Mouse (Mus musculus): ENCODE measurements at regions not wholly inside any gene's neighbourhood (a gene's known extent, or its start where the extent isn't known, plus 50 kb on each side); places are given as distances from the start of the nearest gene placed in this dataset.

DNA sequence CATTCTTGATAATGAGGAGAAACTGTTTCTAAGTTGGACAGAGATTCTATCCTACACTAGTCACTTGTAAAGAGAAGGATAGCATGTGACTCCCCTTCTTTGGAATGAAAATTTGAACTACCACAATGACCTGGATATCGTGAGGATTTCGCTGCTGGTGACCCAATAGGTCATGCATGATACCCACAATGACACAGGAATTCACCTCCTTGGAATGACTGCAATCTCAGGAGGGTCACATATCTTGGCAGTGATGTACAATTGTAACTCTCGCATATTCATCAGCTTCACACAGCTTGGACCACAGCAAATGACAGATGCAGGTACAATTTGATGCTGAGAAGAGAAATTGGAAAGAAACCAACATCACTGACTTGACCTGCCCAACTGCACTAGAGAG, 210.9 kb upstream of the Cd180 start:
- no peak for ATAC-seq (replicated peaks; ENCODE audit: poor library complexity)

DNA sequence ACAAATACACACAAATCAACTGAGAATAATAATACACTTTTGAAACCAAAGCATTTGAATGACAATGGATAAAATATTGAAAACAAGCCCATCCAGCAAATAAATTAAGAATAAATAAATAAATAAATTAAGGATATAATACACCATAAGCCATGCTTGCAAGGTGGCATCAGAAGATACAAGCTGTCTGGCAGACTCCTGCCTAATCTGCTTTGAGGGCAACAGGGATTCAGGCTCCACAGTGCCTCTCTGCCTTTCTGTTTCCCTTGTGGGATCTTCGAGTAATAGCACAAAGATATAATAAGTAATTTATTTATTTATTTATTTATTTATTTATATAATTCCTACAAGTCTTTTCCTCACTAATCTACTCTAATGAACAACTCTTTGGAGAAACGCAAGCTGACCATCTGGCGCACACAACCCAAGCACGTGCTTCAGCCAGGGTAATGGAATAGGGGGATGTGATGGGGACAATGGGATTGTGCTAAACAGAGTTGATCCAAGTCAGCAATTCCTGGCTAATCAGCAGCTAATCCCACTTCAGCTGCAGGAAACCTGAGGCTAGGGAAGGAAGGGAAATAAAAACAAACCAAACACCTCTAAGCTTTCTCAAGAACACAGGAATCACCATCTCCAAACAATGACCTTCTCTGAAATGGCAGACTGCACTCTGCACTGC, 205.8 kb upstream of the Cd180 start:
- ATAC-seq (replicated peaks; ENCODE audit: poor library complexity): no peak

DNA sequence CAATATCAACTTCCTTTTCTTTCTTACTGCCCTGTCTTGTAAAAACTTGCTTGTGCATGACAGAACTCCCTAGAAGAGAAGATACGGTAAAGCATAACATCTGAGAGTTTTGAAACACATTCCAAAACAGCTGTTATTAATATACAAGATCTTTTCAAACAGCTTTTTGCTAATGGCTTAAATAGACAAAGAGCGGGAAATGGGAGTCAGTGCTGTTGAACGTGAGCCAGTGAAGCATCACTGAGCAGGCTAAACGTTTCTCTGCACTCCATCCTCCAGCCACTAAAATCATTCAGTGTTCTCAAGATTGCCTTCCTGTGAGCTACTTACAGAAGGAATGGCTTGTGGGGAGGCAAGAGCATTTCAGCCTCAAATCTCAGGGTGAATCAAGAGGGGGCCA, 202.0 kb upstream of the Cd180 start:
- ATAC-seq (replicated peaks; ENCODE audit: poor library complexity): no peak

DNA sequence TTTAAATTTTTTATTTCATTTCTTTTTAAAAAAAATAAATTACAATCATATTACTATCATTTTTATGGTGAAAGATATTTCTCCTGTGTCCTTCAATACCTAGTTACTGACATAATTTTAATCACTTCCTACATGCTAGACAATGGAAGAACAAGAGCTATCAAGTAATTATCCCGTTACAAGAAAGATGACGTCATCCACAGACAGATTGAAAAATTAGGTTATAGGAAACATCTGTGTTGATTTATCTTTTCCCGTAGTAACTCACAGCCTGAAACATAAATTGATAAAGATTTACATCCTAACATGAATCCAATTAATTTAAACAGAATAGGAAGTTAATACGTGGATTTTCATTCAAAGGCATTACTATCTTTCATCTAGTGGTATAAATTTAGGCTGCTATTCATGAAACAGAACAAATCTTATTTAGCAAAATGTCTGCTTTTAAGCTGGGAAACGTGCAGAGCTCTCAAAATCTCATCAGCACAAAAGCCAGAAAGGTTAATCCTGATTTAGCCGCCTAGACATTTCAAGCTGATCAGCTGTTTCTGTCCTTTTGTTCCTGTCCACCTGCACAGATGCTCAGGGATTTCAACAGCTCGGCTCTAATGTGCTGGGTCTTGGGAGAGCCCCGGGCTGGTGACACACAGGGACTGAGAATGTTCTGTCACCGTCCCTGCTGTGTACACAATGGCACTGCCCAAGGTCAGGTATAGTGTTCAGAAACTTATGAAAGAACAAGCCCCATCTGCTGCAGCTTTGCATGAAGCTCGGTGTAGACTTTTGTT, 189.0 kb upstream of the Cd180 start:
- no peak for ATAC-seq (replicated peaks; ENCODE audit: poor library complexity)

DNA sequence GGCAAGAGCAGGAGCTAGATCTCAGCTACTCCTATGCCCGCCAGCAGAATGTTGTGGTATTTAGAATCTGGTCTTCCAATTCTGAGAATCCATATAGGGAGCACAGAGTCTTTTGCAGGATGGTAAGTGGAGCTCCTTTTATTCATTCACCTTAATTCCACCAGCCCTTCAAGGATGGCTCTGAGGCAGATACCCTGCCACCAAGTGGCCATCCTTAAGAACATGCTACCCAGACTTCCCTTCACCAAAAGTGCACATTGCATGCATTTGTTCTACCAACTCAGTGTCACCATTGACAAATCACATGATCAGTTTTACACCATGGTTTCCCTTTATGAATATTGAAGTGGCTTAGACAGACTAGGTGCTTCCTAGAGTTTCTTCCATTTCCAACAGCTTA, 186.1 kb upstream of the Cd180 start:
- 0 out of 2 replicates have a peak, but pooled peaks have one; percentile 44 for ATAC-seq (replicated peaks; ENCODE audit: poor library complexity)

DNA sequence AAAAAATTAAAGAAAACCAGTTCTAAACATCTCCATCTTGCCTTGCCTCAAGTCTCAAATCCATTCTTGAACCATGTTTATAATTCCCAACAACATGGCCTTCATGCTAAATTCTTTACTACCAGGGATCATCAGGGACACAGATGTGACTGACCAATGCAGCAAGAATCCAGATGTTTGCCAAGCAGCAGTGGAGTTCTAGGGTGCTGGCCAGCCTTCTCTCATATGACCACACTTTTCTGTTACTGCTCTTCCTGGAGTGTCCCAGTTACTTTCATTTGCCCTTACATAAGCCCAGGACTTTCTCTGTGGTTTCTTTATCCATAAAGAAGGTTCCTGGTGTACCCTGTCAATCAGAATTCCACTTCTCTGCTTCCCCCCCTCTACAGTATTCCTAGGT, 185.4 kb upstream of the Cd180 start:
- no peak for ATAC-seq (replicated peaks; ENCODE audit: poor library complexity)

DNA sequence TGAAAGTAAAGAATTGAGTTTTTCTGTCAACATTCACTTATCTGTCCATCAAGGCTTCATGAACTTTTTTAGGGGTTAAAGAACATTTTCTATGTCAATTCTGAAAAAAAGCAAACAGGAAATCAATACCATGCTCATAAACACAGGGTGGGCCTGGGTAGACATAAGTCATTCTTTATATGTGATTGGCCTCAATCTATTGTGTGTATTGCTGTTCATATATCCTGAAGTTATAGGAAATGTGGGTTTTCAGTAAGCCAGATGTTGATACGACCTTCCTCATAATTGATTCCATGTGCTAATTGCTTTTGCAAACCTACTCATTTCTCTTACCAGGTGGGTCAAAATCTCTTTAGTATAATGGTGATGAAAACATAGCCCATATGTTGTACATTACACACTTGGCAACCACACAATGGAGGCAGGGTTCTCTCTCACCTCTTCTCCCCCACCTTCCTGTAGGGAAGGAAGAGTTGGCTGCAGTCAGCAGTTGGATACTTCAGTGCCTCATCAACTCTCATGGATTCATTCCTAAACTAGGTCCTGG, 182.6 kb upstream of the Cd180 start:
- no peak for ATAC-seq (replicated peaks; ENCODE audit: poor library complexity)

DNA sequence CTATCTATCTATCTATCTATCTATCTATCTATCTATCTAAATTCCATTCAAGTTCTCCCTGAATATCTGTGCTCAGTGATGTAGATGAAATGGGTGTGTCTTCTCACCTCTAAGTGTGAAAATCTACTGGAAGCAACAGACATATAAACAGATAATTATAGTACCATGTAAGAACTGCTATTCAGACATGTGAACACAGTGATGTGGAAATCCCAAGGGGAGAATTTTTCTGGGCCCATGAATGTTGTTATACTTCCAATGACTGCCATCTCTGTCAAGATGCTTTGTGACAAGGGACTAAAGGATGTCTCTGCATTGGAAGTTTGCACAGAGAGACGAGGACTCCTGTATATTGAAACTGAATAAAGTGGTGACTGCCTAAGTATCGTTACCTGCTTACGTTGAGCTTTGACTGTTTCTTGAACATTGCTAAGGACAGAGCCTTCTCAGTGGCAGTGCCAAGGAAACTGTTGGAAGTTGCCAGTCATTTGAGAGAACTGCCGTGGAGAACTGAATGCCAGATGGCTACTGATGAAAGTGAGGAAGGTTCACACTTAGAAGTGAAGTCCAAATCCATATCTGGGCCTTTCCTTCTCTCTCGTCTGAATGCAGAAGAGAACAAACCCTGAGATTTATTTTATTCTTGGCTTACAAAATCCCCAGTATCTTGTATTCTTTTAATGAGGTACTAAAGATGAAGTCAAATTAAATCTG, 175.0 kb upstream of the Cd180 start:
- ATAC-seq (replicated peaks; ENCODE audit: poor library complexity): no peak

DNA sequence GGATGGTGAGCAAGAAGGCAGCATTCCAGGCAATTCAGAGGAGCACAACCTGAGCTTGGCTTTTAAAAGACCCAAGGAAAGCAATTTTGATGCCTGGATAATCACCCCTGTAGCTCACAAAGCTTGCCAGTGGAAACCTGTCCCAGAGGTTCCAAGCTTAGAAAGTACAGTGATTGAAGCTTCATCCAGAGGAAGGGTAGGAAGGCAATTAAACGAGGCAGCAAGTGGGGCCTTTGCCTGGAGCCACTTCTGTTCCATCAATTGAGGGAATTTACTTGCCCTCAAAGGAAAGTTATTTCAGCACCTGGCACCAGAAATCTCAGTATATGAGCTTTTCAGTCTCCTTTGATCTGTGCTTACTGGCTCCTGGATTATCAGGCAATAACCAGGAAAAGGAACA, 171.9 kb upstream of the Cd180 start:
- no peak for ATAC-seq (replicated peaks; ENCODE audit: poor library complexity)

DNA sequence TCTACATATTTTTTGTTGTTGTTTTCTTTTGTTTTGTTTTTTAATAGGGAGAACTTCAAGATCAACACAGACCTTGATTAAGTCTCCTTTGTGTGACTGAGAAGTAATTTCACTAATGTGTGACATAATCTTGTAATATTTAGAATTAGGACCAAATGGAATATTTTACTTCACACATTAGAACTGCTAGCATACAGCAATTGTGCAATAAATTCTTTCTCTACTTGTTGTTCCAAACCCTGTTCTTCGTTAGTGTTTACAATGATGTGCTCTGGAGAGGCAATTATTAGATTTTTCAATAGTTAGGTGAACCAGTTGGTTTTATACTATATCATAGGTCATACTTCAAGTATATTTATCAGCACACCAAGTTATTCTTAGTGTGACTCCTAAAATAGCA, 171.3 kb upstream of the Cd180 start:
- ATAC-seq (replicated peaks; ENCODE audit: poor library complexity): no peak

DNA sequence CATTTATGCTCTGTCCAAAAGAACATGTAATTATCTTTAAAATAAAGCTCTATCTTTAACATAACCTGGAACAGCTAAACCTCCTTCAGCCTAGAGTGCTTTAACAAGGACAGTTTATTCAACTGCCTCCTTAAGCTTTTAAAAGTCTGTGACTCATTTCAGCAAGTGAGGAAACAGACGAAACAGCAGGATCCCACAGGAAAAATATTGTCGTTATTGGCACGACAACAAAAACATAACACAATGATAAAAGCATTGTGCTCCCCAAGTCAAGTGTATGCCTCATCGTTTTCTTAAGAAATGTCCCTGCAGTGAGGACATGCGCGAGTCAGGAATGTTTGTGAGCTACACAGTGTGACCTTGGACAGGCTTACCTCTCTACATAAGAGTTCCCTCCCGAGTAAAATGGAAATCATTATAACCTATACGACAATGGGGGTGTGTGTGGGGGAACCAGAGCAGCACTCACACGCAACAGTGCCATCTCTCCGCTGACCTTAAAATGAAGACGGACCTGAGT, 166.7 kb upstream of the Cd180 start:
- no peak for ATAC-seq (replicated peaks; ENCODE audit: poor library complexity)

DNA sequence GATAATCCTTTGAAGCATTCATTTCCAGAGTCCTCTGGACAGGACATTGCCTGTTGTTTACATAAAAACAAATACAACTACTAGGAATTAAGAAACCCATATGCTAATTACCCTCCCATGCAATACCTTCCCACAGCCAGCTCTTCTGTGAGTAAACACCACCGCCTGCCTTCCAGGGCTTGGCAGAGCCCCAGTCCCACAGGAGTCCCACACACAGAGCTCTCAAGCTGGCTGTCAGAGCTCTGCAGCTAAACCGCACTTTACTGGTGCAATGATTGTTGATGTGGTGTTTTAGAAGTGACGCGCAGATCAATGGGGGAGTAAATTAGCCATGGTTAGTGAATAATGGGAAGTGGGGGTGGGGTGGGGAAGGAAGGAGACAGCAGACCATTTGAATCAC, 159.6 kb upstream of the Cd180 start:
- ATAC-seq (replicated peaks; ENCODE audit: poor library complexity): no peak

DNA sequence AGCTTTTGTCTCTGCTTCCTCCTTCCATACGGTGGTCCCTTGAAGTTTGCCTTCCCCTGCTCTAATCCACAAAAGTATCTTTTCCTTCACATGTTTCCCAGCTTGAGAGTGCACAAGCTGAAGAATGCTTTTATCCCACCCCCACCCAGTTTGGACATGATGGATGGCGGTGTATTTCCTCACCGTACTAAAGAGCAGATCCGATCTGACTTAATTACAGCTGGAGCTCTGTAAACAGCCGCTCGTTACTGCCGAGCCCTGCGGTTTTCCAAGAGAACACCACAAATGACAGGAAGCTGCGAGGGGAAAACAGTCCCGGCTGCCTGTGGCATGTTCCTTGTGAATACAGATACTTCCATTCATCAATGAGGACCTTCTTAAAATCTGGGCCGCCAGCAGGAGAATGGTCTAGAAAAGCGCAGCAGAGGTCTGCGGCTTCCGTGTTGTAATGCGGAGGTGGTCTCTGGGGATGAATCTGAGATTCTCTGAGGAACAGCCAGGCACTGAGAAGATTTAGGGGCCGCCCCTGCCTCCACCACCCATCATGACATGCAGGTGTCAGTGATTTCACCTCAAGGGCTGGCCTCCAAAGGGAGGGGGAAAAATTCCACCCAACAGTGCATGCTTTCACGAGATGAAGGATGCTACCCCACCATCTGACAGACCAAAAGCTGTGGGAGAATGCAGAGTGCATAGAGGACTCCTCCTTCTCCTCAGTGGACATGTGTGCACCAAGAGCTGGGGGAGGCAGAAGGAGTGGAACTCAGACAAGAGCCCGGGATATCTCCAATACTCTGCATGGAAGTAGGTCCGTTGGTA, 155.7 kb upstream of the Cd180 start:
- ATAC-seq (replicated peaks; ENCODE audit: poor library complexity): peak; percentile 44; the same call in 1 of the 2 replicates

DNA sequence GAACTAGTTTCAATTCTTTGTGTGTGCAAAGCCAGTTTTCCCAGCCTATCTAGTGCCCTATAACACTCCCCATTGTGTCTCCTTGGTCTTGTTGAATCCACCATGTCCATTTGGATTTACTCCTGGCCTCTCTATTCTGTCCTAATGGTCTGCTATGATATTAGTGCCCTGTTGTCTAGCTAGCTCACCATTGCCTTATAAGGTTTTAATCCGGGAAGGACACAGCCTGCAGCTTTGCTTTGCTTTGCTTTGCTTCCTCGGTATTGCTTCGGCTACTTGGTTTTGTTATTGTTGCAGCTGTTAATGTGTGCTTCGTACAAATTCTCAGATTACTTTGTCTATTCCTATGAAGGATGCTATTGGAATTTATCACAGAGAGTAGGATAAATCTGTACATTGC, 152.9 kb upstream of the Cd180 start:
- no peak for ATAC-seq (replicated peaks; ENCODE audit: poor library complexity)

DNA sequence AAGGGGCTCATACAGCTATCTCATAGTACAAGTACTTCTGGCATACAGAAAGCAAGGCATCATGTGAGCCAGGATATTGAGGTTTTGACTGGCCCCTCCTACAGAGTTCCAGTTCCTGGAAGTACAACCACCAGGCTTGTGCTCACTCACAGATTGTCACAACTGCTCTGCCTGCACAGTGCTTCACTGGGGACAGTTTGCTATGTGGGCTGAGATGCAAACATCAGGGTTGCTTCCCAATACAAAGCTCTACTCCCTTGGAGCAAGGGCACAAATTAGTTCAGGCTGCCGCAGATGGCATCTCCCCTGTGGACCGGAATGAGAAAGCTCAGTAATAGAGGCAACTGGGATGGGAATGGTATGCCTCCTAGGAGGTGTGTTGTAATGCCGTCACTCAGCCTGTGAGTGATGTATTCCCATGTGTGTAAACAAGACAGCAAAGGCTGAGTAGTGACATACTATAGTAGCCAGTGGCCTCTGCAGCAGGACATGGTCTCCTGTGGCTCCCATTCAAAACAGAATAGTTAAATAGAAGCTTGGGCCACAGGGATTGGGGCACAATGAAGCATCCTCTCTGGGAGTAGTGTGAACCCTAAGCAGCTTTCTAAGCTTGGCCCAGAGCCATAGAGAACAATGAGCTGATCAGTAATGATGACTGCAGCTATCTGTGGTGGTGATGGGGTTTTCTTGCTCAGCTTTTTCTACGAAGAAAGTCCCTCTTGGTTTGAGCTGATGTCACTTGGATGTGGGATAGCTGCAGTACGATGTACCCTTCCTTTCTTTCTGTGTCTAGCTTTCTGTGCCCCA, 148.8 kb upstream of the Cd180 start:
- ATAC-seq (replicated peaks; ENCODE audit: poor library complexity): no peak

DNA sequence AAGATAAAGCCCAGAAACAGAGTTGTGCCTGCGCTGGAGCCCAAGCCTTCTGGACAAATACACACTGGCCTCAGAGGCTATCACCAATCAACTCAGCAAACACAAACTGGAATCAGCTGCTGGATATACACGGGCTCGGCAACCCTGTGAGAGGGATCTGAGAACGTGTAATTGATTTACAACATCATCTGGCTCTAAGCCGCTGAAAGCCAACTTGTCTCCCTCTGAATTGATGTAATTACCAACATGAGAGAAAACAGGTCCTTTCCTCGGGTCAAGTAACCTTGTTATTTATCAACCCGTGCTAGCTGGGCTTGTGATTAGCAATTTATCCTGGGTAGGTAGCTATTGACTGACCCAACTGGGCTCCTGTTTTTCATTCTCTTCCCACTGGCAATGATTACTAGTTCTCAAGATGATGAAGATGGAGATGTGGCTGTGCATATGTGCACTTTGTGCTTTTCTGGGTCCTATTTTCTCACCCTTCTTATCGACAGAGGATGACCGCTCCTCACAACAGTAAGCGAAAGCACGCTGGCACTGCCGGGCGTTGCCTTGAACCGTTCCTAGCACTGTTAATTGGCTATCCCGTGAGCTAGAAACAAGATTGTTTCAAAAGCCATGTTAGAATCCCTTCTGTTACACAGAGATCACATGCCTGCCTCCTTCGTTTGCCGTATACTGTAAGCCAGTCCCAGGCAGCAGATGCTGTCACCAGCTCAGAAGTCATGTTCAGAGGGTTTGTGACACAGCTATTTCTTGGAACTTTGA, 147.3 kb upstream of the Cd180 start:
- ATAC-seq (replicated peaks; ENCODE audit: poor library complexity): no peak

DNA sequence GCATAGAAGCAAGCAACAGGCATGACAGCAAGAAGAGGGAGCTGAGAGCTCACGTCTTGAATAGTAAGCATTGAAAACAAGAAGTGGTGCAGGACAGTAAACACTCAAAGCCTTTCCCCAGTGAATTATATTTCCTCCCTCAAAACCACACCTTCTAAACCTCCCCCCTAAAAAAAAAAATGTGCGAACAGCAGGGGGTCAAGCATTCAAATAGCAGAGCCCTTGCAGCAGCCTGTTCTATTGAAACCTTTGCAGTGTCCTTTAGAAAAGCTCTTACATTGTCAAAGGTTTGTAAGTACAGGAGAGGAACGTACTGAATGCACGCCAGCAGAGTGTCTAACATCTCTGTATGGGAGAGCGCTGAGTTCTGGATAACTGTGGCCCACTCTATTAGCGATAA, 145.1 kb upstream of the Cd180 start:
- ATAC-seq (replicated peaks; ENCODE audit: poor library complexity): no peak

DNA sequence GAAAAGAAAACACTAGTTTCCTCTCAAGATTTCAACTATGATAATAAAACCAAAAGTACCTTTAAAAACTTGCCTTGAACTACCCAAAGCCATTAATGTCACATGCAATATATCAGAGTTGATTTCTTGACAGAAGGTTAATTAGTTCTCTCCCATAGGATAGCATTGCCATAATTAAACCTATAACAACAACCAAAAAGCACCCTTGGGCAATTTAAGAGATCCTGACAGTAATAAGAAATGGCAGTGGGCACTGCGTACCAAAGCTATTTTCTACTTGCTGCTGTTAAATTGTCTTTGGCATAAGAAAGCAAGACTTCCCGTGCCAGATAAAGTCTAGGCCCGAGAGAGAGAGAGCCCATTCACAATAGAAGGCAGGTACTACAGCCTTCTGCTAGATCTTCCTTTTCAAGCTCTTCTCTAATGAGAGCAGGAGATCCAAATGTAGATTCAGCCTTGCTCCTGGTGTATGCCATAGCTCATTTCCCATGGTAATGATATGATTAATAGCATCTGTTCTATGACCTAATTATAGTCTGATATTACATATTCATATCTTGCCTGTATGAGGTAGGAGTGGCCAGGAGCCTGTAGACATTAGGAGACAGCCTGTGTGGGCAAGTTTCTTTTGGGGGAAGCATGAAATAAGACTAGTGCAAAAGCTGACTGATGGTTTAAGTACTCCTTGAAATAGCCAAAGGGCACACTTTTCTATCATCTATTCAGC, 126.3 kb upstream of the Cd180 start:
- no peak for ATAC-seq (replicated peaks; ENCODE audit: poor library complexity)

Data from megakaryocyte progenitor cell, adult 5-6 weeks (primary cell).